Mouse (Mus musculus) CD4-positive, CD25-positive, alpha-beta regulatory T cell, adult 2 months (primary cell): ENCODE data around the gene Synj2.

Experiments used
- DNase-seq: peaks from one replicate; pipeline ENCODE4 v3.0.0-alpha.2; 2012; ENCODE audit warnings: low read depth, low spot score

Gene Synj2

DNA sequence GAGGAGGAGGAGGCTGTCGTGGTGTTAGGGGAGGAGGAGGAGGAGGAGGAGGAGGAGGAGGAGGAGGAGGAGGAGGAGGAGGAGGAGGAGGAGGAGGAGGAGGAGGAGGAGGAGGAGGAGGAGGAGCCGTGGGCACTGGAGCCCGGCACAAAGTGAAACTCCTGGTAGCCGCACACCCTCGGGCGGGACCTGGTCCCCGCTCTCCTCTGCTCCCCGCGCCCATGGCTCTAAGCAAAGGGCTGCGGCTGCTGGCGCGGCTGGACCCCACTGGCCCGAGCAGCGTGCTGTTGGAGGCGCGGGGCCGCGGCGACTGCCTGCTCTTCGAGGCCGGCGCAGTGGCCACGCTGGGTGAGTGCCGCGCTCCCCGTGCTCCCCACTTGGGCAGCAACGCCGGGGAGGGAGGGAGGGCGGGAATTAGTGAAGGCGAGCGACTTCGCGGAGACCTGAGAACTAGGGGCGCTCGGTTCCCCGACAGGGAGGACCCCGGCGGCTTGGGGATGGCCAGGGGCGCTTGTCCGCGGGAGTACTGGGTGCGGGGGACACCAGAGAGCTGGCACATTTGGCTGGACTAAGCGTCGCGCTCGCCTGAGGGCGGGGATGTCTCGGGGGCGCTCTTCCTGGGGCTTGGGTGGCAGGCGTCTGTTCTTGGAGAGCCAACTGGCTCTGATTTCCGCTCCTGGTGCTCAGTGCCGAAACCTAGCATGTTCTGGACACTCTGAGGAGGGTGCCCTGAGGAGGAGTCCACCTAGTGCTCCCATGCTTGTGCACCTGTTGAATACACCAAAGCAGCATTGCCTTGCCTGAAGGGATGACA lies at the start of gene Synj2:
TSS of gene Synj2 (plus strand) at position 51 of the 814 bp plus-strand sequence.
- DNase-seq = peak; percentile 66

GRCm38 (mm10) chr17:5891933-5892683 lies 49.0 kb upstream of the Synj2 start:
- DNase-seq = no peak

GRCm38 (mm10) chr17:5893092-5893491 lies 48.0 kb upstream of the Synj2 start:
- no peak for DNase-seq

DNA sequence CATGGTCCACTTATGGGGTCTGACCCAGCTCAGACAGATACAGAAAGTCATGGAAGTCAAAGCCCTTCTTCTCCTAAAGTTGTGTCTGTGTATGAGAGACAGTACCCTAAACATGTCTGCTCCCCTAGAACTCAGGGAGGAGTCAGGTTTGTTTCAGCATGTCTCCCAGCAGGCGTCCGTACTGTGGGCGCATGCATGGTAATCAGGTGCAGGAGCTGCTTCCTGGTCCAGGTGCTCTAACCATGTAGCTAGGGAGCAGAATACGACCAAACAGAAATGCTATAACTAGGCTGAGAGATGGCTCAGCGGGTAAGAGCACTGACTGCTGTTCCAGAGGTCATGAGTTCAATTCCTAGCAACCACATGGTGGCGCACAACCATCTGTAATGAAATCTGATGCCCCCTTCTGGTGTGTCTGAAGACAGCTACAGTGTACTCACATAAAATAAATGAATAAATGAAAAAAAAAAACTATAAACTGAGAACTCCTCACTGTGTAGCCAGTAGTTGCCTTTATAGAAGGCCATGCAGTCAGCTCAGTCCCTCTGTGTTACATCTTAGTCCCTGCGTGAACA lies 47.4 kb upstream of the Synj2 start:
- DNase-seq = no peak

DNA sequence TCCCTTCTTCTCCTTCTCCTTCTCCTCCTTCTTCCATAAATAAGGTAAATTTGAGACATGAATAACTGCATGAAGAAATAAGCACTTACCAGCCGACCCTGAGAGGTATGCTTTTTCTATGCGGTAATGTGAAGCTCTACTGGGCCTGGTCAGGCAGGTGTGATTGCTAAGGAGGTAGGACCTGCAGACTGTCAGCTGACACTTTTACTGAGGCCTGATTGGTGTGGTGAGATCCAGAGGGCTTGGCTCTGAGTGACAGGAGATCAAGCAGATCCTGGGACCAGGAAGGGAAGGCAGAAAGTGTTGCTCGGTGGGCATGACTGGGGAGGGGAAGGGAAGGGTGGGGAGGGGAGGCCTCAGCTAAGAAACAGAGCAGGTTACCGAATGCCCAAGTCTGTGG lies 45.0 kb upstream of the Synj2 start:
- no peak for DNase-seq

- no peak for DNase-seq
Measured at GRCm38 (mm10) chr17:5896607-5897006, 44.5 kb upstream of the Synj2 start.

- DNase-seq = peak; percentile 7
Measured at GRCm38 (mm10) chr17:5897326-5898200, 43.5 kb upstream of the Synj2 start.

DNA sequence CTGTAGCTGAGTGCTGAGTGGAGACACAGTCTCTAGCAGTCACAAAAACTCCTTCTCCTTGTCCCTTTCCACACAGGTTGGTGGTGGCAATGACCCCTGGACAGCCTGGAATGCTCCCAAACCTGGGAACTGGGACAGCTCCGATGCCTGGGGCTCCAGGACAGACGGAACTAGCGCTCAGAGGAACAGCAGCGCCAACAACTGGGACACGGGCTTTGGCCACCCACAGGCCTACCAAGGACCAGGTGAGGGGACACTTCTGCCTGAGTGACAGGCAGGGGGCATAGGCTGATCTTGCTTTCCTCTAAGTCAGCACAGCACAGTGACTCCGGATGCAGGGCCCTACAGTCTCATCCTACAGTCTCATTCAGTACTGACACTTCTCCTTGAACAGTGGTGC lies 41.8 kb upstream of the Synj2 start:
- no peak for DNase-seq

- DNase-seq = no peak
Measured at GRCm38 (mm10) chr17:5901381-5901780, 39.7 kb upstream of the Synj2 start.

GRCm38 (mm10) chr17:5903630-5904301 lies 37.3 kb upstream of the Synj2 start:
- DNase-seq = no peak

GRCm38 (mm10) chr17:5909681-5910080 lies 31.4 kb upstream of the Synj2 start:
- no peak for DNase-seq

- DNase-seq = no peak
Measured at GRCm38 (mm10) chr17:5911591-5911990, 29.5 kb upstream of the Synj2 start.

DNA sequence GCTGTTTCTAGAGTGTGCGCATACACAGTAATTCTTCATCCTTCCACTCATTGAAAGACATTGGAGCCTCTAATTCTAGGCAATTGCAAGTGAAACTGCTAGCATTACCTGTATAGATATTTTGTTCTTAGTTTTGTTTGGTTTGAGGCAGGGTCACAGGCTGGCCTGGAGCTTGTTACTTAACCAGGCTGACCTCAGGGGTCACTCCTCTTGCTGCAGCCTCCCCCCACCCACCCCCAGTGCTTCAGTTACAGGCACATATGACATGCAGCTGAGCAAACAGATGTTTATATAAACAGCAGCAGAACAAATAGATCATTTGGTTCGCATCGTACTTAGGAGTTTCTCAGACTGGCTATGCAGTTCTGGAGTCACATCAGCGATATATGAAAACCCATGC lies 28.3 kb upstream of the Synj2 start:
- no peak for DNase-seq

DNA sequence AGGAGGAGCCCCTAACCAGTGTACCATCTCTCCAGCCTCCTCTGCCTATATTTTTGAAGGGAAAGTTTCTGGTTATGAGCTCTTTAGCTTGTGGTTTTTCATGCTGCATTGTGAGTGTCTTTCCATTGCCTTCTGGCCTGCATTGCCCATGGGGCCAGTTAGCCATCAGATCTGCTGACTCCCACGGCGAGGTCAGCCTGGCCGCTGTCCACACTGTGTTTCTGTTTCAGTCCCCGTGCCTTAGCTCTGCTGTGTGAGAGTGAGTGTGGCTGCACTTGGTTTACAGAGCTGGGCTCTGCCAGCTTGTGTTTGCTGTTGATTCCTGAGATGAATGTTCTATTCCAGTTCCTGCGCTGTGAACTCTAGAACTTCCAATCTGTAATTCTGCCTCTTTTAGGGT lies 26.9 kb upstream of the Synj2 start:
- no peak for DNase-seq

- DNase-seq = no peak
Measured at GRCm38 (mm10) chr17:5921954-5922353, 19.1 kb upstream of the Synj2 start.

DNA sequence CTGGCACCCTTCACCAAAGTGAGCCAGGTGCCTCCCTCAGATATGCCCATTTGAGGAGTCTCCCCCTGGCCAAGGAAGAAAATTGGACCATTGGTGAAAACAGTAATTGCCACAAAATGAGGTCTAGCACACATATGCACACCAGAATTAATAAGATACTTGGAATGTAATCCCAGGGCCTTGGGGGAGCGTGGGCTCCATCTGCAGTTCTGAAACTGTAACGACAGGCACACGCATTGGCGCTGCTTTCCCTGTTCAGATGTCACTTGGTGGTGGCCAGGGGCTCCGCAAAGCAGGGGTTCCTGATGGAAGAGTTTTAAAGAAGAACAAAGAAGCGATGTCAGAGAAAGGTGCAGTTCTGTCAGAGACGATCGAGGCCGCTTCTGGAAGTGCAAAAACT lies 17.8 kb upstream of the Synj2 start:
- peak; percentile 16 for DNase-seq

DNA sequence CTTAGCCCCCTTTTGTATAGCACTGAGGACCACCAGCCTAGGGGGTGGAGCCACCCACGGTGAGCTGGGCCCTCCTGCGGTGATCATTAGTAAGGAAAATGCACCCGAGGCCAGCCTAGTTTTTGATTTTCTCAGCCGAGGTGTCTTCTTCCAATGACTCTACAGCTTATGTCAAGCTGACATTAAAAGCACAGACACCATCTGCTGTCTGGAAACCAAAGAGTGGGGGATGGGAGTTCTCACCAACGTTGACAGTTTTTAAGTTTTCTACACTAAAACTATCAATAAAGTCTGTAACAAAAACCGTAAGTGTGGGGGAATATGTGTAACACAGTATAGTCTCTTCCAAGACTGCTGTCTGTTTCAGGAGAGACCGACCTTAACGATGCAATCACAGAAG lies 16.8 kb upstream of the Synj2 start:
- no peak for DNase-seq

GRCm38 (mm10) chr17:5926710-5927109 lies 14.4 kb upstream of the Synj2 start:
- DNase-seq = no peak

- DNase-seq = no peak
Measured at GRCm38 (mm10) chr17:5929031-5929430, 12.0 kb upstream of the Synj2 start.

DNA sequence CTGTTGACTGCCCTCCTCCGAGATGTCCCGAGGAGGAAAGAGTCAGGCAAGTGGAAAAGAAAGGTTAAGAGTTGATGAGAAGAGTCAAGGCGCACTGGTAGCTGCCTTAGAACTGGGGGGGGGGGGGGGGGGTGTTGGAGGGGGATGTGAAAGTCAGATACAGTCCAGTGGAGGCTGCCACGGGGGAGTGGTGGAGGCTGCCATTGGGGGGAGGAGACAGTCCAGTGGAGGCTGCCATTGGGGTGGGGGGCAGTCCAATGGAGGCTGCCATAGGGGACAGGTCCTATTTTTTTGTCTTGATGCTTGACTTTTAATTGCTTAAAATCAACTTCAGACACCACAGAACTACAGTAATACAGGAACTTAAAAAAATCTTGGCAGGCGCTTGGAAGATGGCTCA lies 8.9 kb upstream of the Synj2 start:
- DNase-seq = no peak
